Mouse (Mus musculus) heart, adult 2 months (tissue): Measurements from ENCODE around the gene Tmem240. TPM values are rescaled to one million over a fixed set of nuclear protein-coding genes. Genes with fewer than 3 reads are reported as not detected.

Source experiments
- DNase-seq, 2 experiments: peaks; one replicate each; pipeline ENCODE4 v3.0.0; 2021
- H3K27ac ChIP-seq: fragments of 200-600 bp; 2 replicates; pipeline ENCODE4 v1.8.1; 2022
- H3K27me3 ChIP-seq: fragments of 200-500 bp; 2 replicates; pipeline ENCODE4 v1.6.1; 2012; ENCODE audit warnings: mild to moderate bottlenecking, low read length, inconsistent platforms, mixed read lengths; ENCODE audit not compliant: control insufficient read depth, insufficient read depth
- H3K36me3 ChIP-seq: fragments of 200-500 bp; 2 replicates; pipeline ENCODE4 v1.6.1; 2012; ENCODE audit warnings: low read length, inconsistent platforms; ENCODE audit not compliant: control insufficient read depth, insufficient read depth
- H3K4me1 ChIP-seq: fragments of 200-500 bp; 2 replicates; pipeline ENCODE4 v1.6.1; 2011; ENCODE audit warnings: low read length; ENCODE audit not compliant: control insufficient read depth, insufficient read depth
- H3K4me3 ChIP-seq: fragments of 200-600 bp; 2 replicates; pipeline ENCODE4 v1.8.1; 2022
- H3K79me2 ChIP-seq: fragments of 200-500 bp; replicated peaks from 2 replicates; pipeline ENCODE4 v1.6.1; 2012; ENCODE audit warnings: mild to moderate bottlenecking, inconsistent platforms, low read length, moderate library complexity, mixed read lengths; ENCODE audit not compliant: control insufficient read depth, insufficient read depth
- H3K9ac ChIP-seq: fragments of 200-500 bp; 2 replicates; pipeline ENCODE4 v1.6.1; 2012; ENCODE audit warnings: low read depth, mild to moderate bottlenecking, control low read depth, inconsistent platforms, low read length, mixed read lengths
- CTCF ChIP-seq: fragments of 200-600 bp; IDR thresholded peaks from 2 replicates; pipeline ENCODE4 v1.8.1; 2022; ENCODE audit warnings: antibody characterized with exemption, mild to moderate bottlenecking, moderate library complexity
- EP300 ChIP-seq: fragments of 200-500 bp; IDR thresholded peaks from 2 replicates; pipeline ENCODE4 v1.6.1; 2011; ENCODE audit warnings: low read depth, low read length, control low read depth; ENCODE audit not compliant: insufficient read depth
- POLR2A ChIP-seq: fragments of 200-500 bp; IDR thresholded peaks from 2 replicates; pipeline ENCODE4 v1.6.1; 2011; ENCODE audit warnings: mild to moderate bottlenecking, low read depth, low read length, control low read depth; ENCODE audit not compliant: insufficient read depth
- WGBS: fragments of 180-500 bp; shearing (Covaris S2); methylation state at CpG from one replicate; pipeline ENCODE4 v1.1.7; 2018; 5-methylcytosine and 5-hydroxymethylcytosine counted together
- intact Hi-C: fragments of 180-260 bp; cut with DNase I; formaldehyde crosslinking; loops from one replicate; pipeline ENCODE4 v1.15.1; 2025
- polyA plus RNA-seq: library from polyadenylated mRNA; depleted of rRNA; stranded (reverse); fragments of >200 nt; gene quantifications from 2 replicates; pipeline ENCODE4 v1.2.3, GENCODE M21; 2012
- total RNA-seq, 2 experiments: library from RNA; stranded (reverse); gene quantifications; 2 replicates each; pipeline ENCODE4 v1.2.3; 2021

The Tmem240 gene
- total and polyA plus RNA-seq, 3 experiments: 0.26 to 0.33 (median 0.32) TPM

GRCm38 (mm10) chr4:155770626-155771025 is 36.0 kb downstream of the Tmem240 start:
- WGBS: 54% methylated on average over 24 of the region's 24 CpGs
- Histone ChIP-seq H3K27ac (peak overlapping the region; percentile 87), H3K27me3 (no peaks in the 10 kb centered on the region), H3K4me1 (peaks cover 9% of the 10 kb centered on the region), H3K79me2 (no peaks in the 10 kb centered on the region), H3K9ac (peak overlapping the region; percentile 23), H3K4me3 (peak overlapping the region; percentile 61; the same call in 1 of the 2 replicates), H3K36me3 (no peaks in the 10 kb centered on the region)
- intact Hi-C loops: loop anchor here (1.0 kb wide), 1 partner anchor 14 kb away; no protein-coding TSS in a partner anchor
- no peak for DNase-seq
- TF ChIP-seq EP300 (no peak), POLR2A (no peak), CTCF (no peak)

GRCm38 (mm10) chr4:155771706-155772105 is 37.1 kb downstream of the Tmem240 start:
- no peak overlapping the region for H3K4me3 ChIP-seq
- TF ChIP-seq CTCF: no peak
- no peak for TF ChIP-seq EP300
- TF ChIP-seq POLR2A: no peak
- no peak overlapping the region for H3K27ac ChIP-seq
- WGBS: 69% methylated on average over 2 of the region's 2 CpGs
- DNase-seq: peak in 1 of 2 experiments; percentile 2
- H3K36me3 ChIP-seq: no peaks in the 10 kb centered on the region
- H3K79me2 ChIP-seq: no peaks in the 10 kb centered on the region
- intact Hi-C loops: no loop called here
- peaks cover 16% of the 10 kb centered on the region for H3K4me1 ChIP-seq
- H3K9ac ChIP-seq: no peak overlapping the region
- no peaks in the 10 kb centered on the region for H3K27me3 ChIP-seq

- Histone ChIP-seq H3K27ac (no peak overlapping the region), H3K27me3 (no peaks in the 10 kb centered on the region), H3K36me3 (no peaks in the 10 kb centered on the region), H3K9ac (no peak overlapping the region), H3K4me1 (peaks cover 22% of the 10 kb centered on the region), H3K4me3 (no peak overlapping the region), H3K79me2 (no peaks in the 10 kb centered on the region)
- DNase-seq: no peak
- intact Hi-C loops: no loop called here
- WGBS: 86% methylated on average over 13 of the region's 13 CpGs
- TF ChIP-seq POLR2A (no peak), CTCF (no peak), EP300 (no peak)
Measured at GRCm38 (mm10) chr4:155772786-155773185, 38.2 kb downstream of the Tmem240 start.

DNA sequence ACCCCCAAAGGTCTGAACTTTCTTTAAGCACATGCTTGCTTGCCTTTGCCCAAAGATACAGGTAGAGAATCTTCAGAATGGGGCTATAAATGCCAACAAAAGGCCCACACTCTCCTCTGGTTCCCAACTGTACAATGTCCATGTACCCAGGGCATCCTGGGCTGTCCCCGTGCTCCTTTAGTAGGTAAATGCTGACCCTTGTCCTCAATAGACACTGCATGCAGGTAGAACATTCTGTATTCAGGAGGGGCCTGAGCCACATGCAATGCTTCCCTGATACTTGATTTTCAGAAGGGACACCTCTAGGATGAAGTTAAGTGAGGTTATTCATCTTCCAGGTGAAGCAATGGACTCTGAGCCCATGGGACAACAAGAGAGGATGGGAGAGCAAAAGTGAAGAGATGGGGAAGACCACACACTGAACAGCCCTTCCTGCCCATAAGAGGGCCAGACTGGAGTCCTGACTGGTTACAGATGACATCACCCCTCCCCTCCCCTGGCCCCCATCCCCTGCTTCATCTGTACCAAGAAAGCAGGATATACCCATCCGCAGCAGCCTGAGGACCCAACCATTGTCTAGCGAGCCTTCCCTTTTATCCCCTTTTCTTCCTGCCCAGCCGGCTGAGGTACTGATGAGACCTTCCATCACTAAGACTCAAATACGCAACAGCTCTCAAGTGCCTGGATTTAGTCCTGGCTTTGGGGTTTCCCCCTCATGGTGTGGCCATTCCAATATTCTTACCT is 38.9 kb downstream of the Tmem240 start:
- H3K27me3 ChIP-seq: no peaks in the 10 kb centered on the region
- no peak overlapping the region for H3K9ac ChIP-seq
- H3K27ac ChIP-seq: peak overlapping the region; percentile 85
- peaks cover 23% of the 10 kb centered on the region for H3K4me1 ChIP-seq
- no peaks in the 10 kb centered on the region for H3K36me3 ChIP-seq
- no peaks in the 10 kb centered on the region for H3K79me2 ChIP-seq
- TF ChIP-seq CTCF: no peak
- TF ChIP-seq POLR2A: no peak
- no peak for TF ChIP-seq EP300
- 41% methylated on average over 5 of the region's 5 CpGs for WGBS
- DNase-seq: no peak
- intact Hi-C loops: no loop called here
- peak overlapping the region; percentile 58 for H3K4me3 ChIP-seq

GRCm38 (mm10) chr4:155774280-155774754 is 39.7 kb downstream of the Tmem240 start, which contains the start of gene Vwa1:
Gene Vwa1, minus strand, starts transcription at chr4:155774698.
- H3K36me3 ChIP-seq: no peaks in the 10 kb centered on the region
- DNase-seq: peak; percentile 91 to 95
- H3K27me3 ChIP-seq: no peaks in the 10 kb centered on the region
- 2% methylated on average over 35 of the region's 35 CpGs for WGBS
- peaks cover 23% of the 10 kb centered on the region for H3K4me1 ChIP-seq
- H3K4me3 ChIP-seq: peak within 1 kb of the TSS; percentile 58
- intact Hi-C loops: no loop called here
- peak within 1 kb of the TSS; percentile 67 for H3K9ac ChIP-seq
- H3K27ac ChIP-seq: peak within 1 kb of the TSS; percentile 85
- TF ChIP-seq CTCF: no peak
- peak; percentile 63; the same call in 1 of the 2 replicates for TF ChIP-seq EP300
- peak; percentile 99 for TF ChIP-seq POLR2A
- no peaks in the 10 kb centered on the region for H3K79me2 ChIP-seq

DNA sequence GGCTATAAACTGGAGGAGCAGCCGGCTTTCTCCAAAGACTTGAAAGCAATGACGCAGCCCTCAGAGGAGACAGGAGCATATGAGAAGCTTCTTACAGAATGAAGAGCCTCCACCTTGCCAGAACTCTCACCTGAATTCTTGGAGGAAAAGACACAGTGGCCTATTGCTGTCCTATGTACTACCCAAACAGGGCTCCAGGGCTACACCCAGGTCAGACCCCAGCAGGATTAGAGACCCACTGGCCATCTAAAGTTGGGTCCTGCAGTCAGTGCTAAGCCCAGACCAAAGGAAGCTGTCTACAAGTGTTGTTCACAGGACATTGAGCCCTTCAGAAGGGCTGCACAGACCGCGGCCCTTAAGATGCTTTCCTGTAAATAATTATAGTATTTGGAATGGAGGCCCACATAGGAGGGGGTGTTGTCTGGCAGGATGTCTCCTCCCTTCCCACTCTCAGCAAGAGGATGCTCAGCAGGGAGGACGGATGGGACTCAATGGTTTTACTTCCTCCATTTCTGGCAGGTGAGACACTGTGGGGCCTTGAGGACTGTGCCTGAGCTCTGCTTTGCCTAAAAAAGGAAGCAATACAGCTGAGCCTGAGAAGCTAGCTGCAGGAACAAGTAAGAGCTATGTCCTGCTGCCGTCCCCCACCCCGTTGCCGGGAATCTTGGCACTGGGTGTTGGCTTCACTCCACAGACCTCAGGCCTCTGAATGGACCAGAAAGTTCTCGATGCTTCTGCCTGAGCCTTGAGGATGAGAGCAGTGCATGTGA is 40.6 kb downstream of the Tmem240 start:
- TF ChIP-seq POLR2A: peak; percentile 39; the same call in 1 of the 2 replicates
- TF ChIP-seq CTCF: no peak
- peak; percentile 95 for TF ChIP-seq EP300
- 10% methylated on average over 9 of the region's 9 CpGs for WGBS
- no peaks in the 10 kb centered on the region for H3K27me3 ChIP-seq
- intact Hi-C loops: no loop called here
- H3K27ac ChIP-seq: peak overlapping the region; percentile 85
- DNase-seq: peak; percentile 84
- H3K4me3 ChIP-seq: peak overlapping the region; percentile 58
- H3K9ac ChIP-seq: no peak overlapping the region
- H3K36me3 ChIP-seq: no peaks in the 10 kb centered on the region
- no peaks in the 10 kb centered on the region for H3K79me2 ChIP-seq
- peaks cover 23% of the 10 kb centered on the region for H3K4me1 ChIP-seq
